Mouse (Mus musculus) CH12F3 (cell line): ENCODE measurements around the gene Hoxd8.

Experiments used
- in situ Hi-C: fragments of 300-500 bp; cut with MboI; formaldehyde crosslinking; loops from 2 replicates; pipeline ENCODE4 v1.14.3; 2020; ENCODE audit warnings: low sequenced_read_pairs

Gene Hoxd8

GRCm38 (mm10) chr2:74668370-74669229 is 35.8 kb upstream of the Hoxd8 start:
- in situ Hi-C loops, result loop anchor here (10.0 to 25.0 kb wide), 2 partner anchors 374 to 606 kb away; no protein-coding TSS in a partner anchor

DNA sequence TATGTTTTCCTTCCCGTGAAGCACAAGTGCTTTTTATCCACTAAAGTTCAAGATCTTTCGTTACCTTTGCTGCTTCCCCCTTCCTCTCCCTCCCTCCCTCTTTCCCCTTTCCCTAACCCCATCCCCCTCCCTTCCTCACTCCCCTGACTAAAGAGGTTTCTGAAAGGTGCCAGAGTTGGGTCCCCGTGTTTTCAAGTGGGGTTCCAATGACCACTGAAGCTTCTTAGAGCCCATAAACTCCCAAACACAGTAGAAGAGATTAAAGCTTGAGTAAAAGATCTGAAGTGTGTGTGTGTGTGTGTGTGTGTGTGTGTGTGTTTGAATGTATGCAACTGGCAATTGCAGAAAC is 35.2 kb upstream of the Hoxd8 start:
- in situ Hi-C loops, result loop anchor here (10.0 to 25.0 kb wide), 2 partner anchors 374 to 607 kb away; no protein-coding TSS in a partner anchor

DNA sequence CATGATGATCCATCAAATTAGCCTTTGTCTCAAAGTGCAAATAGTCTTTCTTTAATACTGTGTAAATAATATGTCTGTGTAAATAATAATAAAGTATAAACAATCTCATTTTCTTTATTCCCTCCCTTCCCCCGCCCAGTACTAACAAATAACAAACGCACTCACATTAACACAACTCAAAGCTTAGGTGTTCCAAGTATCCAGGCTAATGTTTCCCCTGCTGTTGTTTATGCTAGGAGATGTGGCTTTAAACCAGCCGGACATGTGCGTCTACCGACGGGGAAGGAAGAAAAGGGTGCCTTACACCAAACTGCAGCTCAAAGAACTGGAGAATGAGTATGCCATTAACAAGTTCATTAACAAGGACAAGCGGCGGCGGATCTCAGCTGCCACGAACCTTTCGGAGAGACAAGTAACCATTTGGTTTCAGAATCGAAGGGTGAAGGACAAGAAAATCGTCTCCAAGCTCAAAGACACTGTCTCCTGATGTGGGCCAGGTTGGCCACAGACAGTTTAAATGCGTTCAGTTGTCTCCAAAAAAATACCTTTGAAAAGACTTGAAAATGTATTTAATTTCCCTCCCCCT is 34.7 kb upstream of the Hoxd8 start:
- in situ Hi-C loops, result loop anchor here (10.0 to 25.0 kb wide), 2 partner anchors 375 to 607 kb away; no protein-coding TSS in a partner anchor

GRCm38 (mm10) chr2:74670632-74671188 is 33.7 kb upstream of the Hoxd8 start:
- in situ Hi-C loops, result loop anchor here (25.0 kb wide), 1 partner anchor 608 kb away; no protein-coding TSS in a partner anchor

GRCm38 (mm10) chr2:74671847-74672246 is 32.6 kb upstream of the Hoxd8 start:
- in situ Hi-C loops, result loop anchor here (25.0 kb wide), 1 partner anchor 610 kb away; no protein-coding TSS in a partner anchor

- in situ Hi-C loops, result loop anchor here (25.0 kb wide), 1 partner anchor 610 kb away; no protein-coding TSS in a partner anchor
These were observed 31.7 kb upstream of the Hoxd8 start for GRCm38 (mm10) chr2:74672481-74673362.

DNA sequence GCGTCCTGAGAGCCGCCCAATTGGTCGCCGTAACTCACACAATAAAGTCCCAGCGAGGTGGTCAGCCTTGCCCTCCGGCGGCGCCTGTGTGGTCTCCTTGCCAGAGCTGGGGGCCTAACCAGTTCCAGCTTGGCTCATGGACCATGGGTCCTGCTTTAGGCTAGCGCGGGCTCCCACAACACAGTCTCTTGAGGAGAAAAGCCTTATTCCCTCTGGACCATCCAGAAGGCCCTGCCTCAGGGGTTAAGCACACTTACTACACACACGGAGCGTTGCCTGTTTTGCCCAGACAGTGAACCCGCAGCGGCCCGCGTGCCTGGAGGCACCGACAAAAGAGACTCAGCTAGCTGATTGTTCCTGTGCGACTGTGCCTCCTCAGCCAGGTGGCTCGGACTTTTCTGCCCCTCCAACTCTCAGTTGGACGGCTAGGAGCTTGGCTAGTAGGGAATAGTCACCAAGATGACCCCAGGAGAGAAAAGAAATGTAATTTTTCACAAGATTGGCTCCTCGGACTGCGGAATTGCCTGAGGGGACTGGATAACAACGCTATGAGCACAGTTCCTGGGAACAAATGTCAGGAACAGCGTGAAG is 30.5 kb upstream of the Hoxd8 start:
- in situ Hi-C loops, result loop anchor here (25.0 kb wide), 1 partner anchor 612 kb away; no protein-coding TSS in a partner anchor

DNA sequence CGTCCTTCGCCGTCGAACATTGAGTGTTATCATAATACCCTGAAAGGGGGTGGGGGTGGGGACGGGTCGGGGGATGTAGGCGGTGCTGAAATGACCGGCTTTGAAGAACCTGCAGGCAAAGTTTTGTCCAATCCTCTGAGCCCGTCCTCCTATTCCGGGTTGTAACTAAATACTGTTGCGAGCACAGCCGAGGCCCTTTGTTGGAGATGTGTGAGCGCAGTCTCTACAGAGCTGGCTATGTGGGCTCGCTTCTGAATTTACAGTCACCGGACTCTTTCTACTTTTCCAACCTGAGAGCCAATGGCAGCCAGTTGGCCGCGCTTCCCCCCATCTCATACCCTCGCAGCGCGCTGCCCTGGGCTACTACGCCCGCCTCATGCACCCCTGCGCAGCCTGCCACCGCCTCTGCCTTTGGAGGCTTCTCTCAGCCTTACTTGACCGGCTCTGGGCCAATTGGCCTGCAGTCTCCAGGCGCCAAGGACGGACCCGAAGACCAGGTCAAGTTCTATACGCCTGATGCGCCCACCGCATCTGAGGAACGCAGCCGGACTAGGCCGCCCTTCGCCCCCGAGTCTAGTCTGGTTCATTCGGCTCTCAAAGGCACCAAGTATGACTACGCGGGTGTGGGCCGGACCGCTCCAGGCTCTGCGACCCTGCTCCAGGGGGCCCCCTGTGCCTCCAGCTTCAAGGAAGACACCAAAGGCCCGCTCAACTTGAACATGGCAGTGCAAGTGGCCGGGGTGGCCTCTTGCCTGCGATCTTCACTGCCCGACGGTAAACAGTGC is 29.3 kb upstream of the Hoxd8 start, which contains the start of gene Hoxd12:
Gene Hoxd12, plus strand, starts transcription at position 133 of the 785 bp plus-strand sequence.
- in situ Hi-C loops, result loop anchor here (25.0 kb wide), 2 partner anchors 613 to 637 kb away; no protein-coding TSS in a partner anchor

DNA sequence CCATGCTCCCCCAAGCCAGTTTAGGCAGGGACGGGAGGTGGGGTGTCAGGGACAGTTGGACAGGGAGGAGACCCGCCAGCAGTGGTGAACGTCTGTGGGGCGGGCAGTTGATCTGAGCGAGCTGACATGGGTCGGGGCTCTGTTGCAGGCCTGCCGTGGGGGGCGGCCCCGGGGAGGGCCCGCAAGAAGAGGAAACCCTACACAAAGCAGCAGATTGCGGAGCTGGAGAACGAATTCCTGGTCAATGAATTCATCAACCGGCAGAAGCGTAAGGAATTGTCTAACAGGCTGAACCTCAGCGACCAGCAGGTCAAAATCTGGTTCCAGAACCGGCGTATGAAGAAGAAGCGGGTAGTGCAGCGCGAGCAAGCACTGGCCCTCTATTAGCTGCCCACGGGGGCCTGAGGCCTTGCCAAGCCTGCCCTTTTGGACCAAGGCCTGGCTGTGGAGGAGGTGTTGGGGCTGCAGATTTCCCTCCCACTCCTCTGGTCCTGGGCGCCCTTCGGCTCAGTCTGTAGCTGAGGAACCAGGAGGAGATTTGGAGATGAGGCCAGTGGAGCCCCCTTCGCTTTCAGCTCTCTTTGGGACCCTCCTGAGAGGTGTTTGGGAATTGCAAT is 28.6 kb upstream of the Hoxd8 start:
- in situ Hi-C loops, result loop anchor here (25.0 kb wide), 1 partner anchor 637 kb away; no protein-coding TSS in a partner anchor

- in situ Hi-C loops, result loop anchor here (25.0 kb wide), 1 partner anchor 636 kb away; no protein-coding TSS in a partner anchor
These were observed 27.9 kb upstream of the Hoxd8 start for GRCm38 (mm10) chr2:74676376-74677052.

DNA sequence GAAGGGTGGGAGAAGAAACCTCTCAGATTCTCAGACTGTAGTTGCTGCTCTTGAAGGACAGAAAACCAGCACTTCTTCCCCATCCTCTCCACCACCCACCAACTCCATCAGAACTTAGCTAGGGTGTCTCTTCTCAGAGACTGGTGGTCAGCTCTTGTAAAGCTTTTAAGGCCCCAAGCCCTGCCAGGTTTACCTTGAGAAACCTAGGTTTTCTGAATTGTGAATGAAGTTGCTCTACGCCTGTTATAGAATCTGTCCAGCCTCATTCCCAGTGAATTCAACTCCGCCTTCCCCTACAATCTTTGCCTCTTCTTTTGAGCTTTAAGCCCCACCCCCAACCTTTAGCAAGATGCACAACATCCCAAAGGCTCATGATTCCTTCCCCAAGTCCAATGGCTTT is 27.3 kb upstream of the Hoxd8 start:
- in situ Hi-C loops, result loop anchor here (25.0 kb wide), 1 partner anchor 635 kb away; no protein-coding TSS in a partner anchor

- in situ Hi-C loops, result loop anchor here (25.0 kb wide), 1 partner anchor 633 kb away; no protein-coding TSS in a partner anchor
These were observed 25.4 kb upstream of the Hoxd8 start, which contains the start of gene Hoxd11 for GRCm38 (mm10) chr2:74678891-74679595. Hoxd11 (plus strand) TSS chr2:74679557.

- in situ Hi-C loops, result loop anchor here (25.0 kb wide), 1 partner anchor 633 kb away; no protein-coding TSS in a partner anchor
These were observed 24.8 kb upstream of the Hoxd8 start for GRCm38 (mm10) chr2:74679596-74679971.

- in situ Hi-C loops, result loop anchor here (25.0 kb wide), 1 partner anchor 632 kb away; no protein-coding TSS in a partner anchor
These were observed 24.4 kb upstream of the Hoxd8 start for GRCm38 (mm10) chr2:74679980-74680379.

DNA sequence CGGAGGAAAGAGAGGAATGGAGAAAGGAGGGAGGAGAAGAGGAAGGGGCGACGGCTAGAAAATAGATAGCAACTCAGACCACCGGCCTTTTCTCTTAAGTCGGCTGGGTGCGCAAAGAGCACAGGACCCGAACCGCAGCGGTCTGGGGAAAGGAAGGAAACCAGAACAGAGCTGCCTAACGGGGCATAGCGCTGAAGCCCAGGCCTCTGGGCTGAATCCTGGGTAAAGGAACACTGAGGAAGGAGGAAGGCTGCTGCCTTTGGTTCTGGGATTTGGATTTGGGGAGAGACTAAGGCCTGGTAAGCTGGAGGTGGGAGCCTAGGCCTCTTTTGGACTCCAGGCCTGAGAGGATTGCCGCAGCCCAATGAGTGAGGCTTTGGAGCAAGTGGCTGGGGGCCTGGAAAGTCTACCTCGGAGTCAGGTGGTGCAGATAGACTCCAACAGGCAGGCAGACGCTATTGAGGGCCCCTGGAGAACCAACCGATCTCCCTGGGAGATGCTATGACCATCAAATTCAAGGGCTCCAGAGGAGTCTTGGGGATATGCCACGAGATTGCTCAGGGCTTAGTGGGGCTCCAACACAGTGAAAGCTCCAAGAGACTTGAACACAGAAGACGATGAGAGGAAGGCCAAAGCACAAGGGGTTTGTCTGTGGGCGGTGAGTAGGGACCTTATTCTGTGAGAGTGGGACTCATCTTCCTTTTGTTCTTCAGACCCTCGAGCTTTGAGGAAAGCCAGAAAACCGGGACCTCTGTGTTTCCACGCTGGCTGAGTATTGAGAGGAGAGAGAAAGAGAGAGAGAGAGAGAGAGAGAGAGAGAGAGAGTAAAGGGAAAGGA is 23.6 kb upstream of the Hoxd8 start:
- in situ Hi-C loops, result loop anchor here (25.0 kb wide), 1 partner anchor 632 kb away; no protein-coding TSS in a partner anchor
